Mouse (Mus musculus): Measurements from ENCODE around the gene Phf11a.
A peak's percentile ranks its signal among the peaks of the same experiment; 100 is the strongest.
"Not testable (repeated sequence)": the region's sequence is repeated elsewhere in the genome, so short reads cannot be mapped to it uniquely, and the experiment has no call there.

Phf11a gene

DNA sequence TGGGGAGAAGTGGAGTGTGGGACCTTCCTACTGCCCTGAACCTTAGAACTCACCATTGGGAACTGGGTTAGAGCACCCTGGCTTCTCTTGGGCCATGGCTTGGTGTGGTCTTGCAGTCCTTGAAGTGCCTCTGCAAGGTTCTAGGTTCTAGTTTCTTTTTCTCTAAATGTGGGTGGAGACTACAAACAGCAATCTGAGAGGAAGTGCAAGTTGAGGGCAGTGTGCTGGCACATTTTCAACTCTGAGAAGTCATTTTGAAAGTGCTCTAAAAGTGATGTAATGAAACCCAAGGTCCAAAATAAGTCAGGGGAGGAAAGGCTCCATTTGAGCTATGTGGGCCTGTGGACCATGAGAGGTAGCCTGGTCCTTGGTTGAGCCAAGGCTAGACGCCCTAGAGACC, at the start of gene Phf11a:
Gene Phf11a, minus strand, starts transcription at position 132 of the 400 bp plus-strand sequence.
- DNase-seq (ENCODE audit: low spot score), result not testable (repeated sequence)

DNA sequence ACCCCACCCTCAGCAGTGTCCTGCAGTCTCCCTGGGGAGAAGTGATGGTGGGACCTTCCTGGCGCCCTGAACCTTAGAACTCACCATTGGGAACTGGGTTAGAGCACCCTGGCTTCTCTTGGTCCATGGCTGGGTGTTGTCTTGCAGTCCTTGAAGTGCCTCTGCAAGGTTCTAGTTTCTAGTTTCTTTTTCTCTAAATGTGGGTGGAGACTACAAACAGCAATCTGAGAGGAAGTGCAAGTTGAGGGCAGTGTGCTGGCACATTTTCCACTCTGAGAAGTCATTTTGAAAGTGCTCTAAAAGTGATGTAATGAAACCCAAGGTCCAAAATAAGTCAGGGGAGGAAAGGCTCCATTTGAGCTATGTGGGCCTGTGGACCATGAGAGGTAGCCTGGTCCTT, 43.9 kb upstream of the Phf11a start, which contains the start of gene Phf11b:
Gene Phf11b, minus strand, starts transcription at position 163 of the 400 bp plus-strand sequence.
- DNase-seq (ENCODE audit: low spot score), result not testable (repeated sequence)

DNA sequence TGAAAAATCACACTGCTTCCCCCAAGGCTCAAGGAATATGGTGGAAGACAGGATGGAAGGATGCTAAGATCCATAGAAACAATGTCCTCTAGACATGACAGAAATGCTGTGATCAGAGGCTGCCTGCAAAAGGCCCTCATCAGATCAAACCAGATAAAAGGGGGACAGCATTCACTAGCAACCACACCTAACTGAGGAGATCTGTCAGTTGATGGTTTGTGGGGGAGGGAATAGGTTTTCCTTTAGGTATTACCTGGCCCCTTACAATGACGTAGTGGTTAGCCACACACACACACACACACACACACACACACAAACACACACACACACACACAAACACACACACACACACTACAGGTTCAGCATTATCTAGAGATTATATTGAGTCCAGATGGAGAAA, 42.2 kb upstream of the Phf11a start:
- DNase-seq (ENCODE audit: low spot score), result no peak

DNA sequence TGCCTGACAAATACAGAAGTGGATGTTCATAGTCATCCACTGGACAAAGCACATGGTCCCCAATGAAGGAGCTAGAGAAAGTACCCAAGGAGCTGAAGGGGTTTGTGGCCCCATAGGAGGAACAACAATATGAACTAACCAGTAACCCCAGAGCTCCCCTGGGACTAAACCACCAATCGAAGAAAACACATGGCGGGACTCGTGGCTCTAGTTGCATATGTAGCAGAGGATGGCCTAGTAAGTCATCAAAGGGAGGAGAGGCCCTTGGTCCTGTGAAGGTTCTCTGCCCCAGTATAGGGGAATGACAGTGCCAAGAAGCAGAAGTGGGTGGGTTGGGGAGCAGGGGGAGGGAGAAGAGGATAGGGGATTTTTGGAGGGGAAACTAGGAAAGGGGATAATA, 38.7 kb upstream of the Phf11a start:
- not testable (repeated sequence) for DNase-seq (ENCODE audit: low spot score)

DNA sequence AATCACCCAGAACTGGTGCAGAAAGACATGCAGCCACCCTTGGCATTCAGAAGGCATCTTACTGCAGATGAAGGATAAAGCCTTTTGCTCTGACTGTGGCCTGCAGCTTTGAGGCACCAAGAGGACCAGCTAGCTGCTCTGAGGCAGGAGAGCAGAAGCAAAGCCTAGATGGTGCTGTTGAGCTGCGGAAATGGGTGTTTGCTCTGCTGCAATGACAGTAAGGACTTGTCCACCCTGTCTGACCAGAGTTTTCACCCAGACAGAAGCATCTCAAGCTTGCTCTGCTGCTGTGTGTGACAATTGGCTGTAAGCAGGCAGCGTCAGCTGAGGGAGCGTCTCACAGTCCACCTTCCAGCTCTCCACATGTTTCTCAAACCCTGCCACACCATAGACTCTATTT, 33.2 kb upstream of the Phf11a start:
- DNase-seq (ENCODE audit: low spot score), result peak; percentile 53

DNA sequence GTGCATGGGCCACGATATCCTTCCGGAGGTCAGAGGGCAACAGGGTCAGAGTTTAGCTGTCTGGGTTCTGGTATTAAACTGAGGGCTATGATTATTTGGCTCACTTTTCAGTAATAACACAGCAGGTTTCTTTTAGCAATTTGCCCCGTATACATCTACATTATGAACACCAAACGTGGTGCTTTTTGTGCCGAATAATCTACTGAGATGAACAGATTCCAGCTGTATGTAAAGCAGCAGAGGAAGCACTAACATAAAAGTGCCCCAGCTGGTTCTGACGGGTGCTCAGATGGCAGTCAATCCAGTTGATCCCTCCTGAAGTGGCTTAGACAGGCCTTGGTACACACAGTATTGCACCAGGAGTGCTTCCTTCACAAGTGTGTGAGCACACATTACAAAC, 22.6 kb upstream of the Phf11a start:
- not testable (repeated sequence) for DNase-seq (ENCODE audit: low spot score)

DNA sequence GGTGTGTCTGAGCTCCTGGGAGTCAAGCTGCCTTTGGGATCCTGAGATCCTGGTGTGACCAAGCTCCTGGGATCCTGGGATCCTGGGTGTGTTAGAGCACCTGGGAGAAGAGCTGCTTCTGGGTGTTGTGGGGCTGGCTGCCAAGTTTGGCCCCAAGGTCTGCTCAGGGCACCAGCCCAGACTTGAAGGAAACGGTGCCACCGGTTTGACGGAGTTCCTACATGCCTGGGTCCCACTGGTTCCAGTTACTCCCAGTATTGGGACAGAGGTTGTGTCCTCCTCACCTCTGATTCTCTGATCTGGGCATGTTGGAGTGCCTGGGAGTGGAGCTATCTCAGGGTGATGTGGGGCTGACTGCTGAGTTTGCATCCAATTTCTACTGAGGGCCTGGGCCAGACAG, 21.7 kb upstream of the Phf11a start:
- DNase-seq (ENCODE audit: low spot score), result not testable (repeated sequence)

DNA sequence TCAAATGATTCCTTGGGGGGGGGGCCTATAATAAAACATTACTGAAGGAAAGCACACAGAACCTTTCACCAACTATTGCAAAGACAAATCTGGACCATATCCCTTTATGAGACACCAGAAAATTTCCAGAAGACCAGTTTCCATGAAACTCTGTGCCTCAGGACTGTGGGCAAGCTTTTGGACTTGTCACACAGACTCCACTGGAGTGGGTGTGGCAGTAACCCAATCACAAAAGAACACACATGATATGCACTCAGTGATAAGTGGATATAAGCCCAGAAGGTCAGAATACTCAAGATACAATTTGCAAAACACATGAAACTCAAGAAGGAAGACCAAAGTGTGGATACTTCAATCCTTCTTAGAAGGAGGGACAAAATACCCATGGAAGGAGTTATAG, 5.6 kb downstream of the Phf11a start:
- not testable (repeated sequence) for DNase-seq (ENCODE audit: low spot score)

DNA sequence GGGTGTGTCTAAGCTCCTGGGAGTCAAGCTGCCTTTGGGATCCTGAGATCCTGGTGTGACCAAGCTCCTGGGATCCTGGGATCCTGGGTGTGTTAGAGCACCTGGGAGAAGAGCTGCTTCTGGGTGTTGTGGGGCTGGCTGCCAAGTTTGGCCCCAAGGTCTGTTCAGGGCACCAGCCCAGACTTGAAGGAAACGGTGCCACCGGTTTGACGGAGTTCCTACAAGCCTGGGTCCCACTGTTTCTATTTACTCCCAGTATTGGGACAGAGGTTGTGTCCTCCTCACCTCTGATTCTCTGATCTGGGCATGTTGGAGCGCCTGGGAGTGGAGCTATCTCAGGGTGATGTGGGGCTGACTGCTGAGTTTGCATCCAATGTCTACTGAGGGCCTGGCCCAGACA, 22.4 kb downstream of the Phf11a start:
- DNase-seq (ENCODE audit: low spot score), result not testable (repeated sequence)

DNA sequence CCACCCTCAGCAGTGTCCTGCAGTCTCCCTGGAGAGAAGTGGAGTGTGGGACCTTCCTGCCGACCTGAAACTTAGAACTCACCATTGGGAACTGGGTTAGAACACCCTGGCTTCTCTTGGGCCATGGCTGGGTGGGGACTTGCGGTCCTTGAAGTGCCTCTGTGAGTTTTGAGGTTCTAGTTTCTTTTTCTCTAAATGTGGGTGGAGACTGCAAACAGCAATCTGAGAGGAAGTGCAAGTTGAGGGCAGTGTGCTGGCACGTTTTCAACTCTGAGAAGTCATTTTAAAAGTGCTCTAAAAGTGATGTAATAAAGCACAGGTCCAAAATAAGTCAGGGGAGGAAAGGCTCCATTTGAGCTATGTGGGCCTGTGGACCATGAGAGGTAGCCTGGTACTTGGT, 37.3 kb downstream of the Phf11a start, which contains the start of gene Gm6904:
Gene Gm6904, minus strand, starts transcription at position 161 of the 400 bp plus-strand sequence.
- DNase-seq (ENCODE audit: low spot score), result no peak

DNA sequence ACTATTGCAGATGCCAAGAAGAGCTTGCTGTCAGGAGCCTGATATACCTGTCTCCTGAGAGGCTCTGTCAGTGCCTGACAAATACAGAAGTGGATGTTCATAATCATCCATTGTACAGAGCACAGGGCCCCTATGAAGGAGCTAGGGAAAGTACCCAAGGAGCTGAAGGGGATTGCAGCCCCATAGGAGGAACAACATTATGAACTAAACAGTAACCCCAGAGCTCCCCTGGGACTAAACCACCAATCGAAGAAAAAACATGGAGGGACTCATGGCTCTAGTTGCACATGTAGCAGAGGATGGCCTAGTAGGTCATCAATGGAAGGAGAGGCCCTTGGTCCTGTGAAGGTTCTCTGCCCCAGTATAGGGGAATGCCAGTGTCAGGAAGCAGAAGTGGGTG, 41.5 kb downstream of the Phf11a start:
- DNase-seq (ENCODE audit: low spot score), result not testable (repeated sequence)

DNA sequence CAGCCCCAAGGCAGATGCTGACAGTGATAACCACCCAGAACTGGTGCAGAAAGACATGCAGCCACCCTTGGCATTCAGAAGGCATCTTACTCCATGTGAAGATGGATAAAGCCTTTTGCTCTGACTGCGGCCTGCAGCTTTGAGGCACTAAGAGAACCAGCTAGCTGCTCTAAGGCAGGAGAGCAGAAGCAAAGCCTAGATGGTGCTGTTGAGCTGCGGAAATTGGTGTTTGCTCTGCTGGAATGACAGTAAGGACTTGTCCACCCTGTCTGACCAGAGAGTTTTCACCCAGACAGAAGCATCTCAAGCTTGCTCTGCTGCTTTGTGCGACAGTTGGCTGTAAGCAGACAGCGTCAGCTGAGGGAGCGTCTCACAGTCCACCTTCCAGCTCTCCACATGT, 47.0 kb downstream of the Phf11a start:
- DNase-seq (ENCODE audit: low spot score), result peak; percentile 59

DNA sequence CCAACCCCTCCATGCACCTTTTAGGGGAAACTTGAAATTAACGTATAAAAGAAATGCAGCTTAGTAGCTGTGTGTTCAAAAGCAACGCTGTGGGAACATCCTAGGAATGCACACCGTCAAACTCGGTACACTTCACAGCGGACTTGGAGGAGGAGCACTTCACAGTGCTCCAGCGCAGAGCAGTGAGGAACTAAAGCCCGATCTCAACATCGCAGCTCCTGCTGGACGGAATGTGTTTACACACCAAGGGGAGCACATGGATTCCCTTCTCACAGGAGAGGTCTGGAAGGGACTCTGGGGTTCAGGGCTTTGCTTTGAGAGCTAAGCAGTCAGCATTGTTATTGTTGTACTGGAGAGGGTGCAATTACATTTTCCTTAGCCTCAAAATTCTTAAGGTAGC, 63.7 kb downstream of the Phf11a start:
- no peak for DNase-seq (ENCODE audit: low spot score)

DNA sequence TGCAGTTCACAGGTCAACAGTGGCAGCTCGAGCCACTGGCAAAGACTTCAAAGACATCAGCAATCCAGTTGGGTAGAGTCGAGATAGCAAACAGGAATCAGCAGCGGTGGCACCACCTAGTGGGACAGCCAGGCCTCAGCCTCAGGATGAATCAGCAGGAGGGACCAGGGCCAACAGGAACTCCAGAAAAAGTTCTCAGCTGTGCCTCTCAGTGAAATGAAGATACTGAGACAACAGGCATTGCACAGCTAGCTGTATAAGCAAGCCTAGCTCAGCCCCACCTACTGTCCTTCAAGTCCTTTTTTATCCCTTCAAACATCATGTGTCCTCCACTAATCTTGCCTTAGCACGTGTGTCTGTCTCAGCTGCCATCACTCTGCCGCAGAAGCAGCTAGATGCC, 65.3 kb downstream of the Phf11a start:
- DNase-seq (ENCODE audit: low spot score), result peak; percentile 15

DNA sequence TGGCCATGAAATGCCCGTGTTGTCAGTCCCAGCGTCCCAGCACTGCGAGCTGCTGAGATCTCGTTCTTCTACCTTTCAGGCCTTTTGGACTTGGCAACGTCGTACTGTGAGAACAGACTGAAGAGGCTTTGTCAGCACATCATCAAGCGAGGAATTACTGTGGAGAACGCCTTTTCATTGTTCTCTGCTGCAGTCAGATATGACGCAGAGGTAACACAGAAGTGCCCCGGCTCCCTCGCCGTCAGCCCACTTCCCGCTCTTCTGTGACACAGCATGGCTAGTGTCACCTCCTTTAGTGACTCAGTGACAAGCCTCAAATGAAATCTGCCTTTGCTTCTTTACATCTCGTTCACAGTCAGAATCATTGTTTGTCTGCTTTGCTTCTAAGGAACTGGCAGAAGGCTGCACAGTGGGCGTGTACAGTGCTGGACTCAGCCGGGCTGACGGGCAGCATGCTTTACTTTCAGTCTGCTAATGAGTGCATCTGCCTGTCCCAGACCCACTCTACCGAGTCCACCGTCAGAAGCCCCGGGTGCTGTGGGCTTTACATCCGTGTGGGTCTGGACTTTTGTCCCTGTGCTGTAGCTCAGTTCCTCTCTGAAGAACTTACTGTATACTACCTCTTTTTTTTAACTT, 66.9 kb downstream of the Phf11a start:
- no peak for DNase-seq (ENCODE audit: low spot score)

DNA sequence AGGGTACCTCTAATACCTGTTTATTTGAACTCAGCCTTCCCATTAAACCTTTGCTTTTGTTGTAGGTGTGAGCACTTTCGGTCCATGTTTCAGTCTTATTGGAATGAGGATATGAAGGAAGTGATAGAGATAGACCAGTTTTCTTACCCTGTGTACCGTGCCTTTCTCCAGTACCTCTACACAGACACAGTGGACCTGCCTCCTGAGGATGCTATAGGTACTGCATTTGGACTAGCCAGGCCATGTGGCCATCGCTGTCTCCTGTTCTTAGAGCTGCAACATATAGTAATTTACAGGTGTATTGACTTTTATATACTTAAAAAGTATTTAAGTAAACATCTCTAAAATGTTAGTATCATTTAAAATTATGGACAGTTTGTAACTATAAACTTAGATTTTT, 67.5 kb downstream of the Phf11a start:
- DNase-seq (ENCODE audit: low spot score), result peak; percentile 21
